ENCODE assay signal across 19 mouse cellular contexts in genomic region chr1:163356167-163356566, GRCm38 (mm10). TPM values are rescaled to one million over a fixed set of nuclear protein-coding genes. Genes with fewer than 3 reads are reported as not detected.
A peak's percentile ranks its signal among the peaks of the same experiment; 100 is the strongest.
DNase-seq lines count a peak whose midpoint lies in the region; ATAC-seq and TF ChIP-seq lines count a peak whose summit lies in the region.
"Had no signal": no experiment of that assay in that cellular context is flagged by ENCODE, and none has a peak within 500 bp of the region (broad histone marks: within the 10 kb centered on the region; RNA-seq: fewer than 3 reads in every experiment).

No protein-coding gene starts in this region.

- H3K27ac ChIP-seq in embryonic facial prominence, embryonic 13.5 days, result peak overlapping the region; percentile 70; the same call in 1 of the 2 replicates
- H3K27ac ChIP-seq in limb, embryonic 10.5 days, result peak overlapping the region; percentile 80
- H3K27ac ChIP-seq in limb, embryonic 14.5 days (replicated peaks; ENCODE audit: low read depth, low read length), result no peak overlapping the region
- H3K27ac ChIP-seq in layer of hippocampus, adult 2 months, result no peak overlapping the region
- H3K27ac ChIP-seq: forebrain, embryonic 15.5 days; heart, embryonic 10.5 days; hindbrain, embryonic 12.5 days; hindbrain, postnatal 0 days had no signal

- peak; percentile 44 for DNase-seq in adipocyte (ENCODE audit: low spot score)
- no peak for DNase-seq in limb, embryonic 10.5 days (ENCODE audit: low spot score)
- peak; percentile 35 for DNase-seq in limb, embryonic 14.5 days (ENCODE audit: low spot score)
- DNase-seq in gastrocnemius, postnatal 10 days, result no peak
- no peak for DNase-seq in thymus, postnatal 14 days
- no peak for DNase-seq in layer of hippocampus, postnatal 36 days
- DNase-seq in layer of hippocampus, adult 2 months (ENCODE audit: low spot score in 2 of 2), result no peak
- DNase-seq: adrenal gland, postnatal 10 days; cerebellum, adult 11 months; cerebellum, adult 9-10 months; cerebellum, postnatal 25 days; heart, adult 18-20 months; heart, postnatal 10 days; heart, postnatal 4 days had no signal

- no peak overlapping the region for H3K4me3 ChIP-seq in embryonic facial prominence, embryonic 13.5 days
- H3K4me3 ChIP-seq in limb, embryonic 10.5 days, result no peak overlapping the region
- H3K4me3 ChIP-seq in limb, embryonic 14.5 days (replicated peaks; ENCODE audit: low read length), result no peak overlapping the region
- no peak overlapping the region for H3K4me3 ChIP-seq in layer of hippocampus, adult 2 months
- H3K4me3 ChIP-seq: forebrain, embryonic 15.5 days; heart, embryonic 10.5 days; hindbrain, embryonic 12.5 days had no signal

- H3K4me2 ChIP-seq in embryonic facial prominence, embryonic 13.5 days, result peak overlapping the region; percentile 7
- no peak overlapping the region for H3K4me2 ChIP-seq in limb, embryonic 14.5 days (replicated peaks; ENCODE audit: low read depth, low read length, severe bottlenecking)
- H3K4me2 ChIP-seq: forebrain, embryonic 15.5 days; hindbrain, embryonic 12.5 days had no signal

- no peaks in the 10 kb centered on the region for H3K9me3 ChIP-seq in embryonic facial prominence, embryonic 13.5 days
- no peaks in the 10 kb centered on the region for H3K9me3 ChIP-seq in limb, embryonic 10.5 days (replicated peaks)
- H3K9me3 ChIP-seq in limb, embryonic 14.5 days (ENCODE audit: control insufficient read depth, low read length), result no peaks in the 10 kb centered on the region
- H3K9me3 ChIP-seq: forebrain, embryonic 15.5 days; heart, embryonic 10.5 days; hindbrain, embryonic 12.5 days had no signal

- peaks cover 26% of the 10 kb centered on the region for H3K4me1 ChIP-seq in embryonic facial prominence, embryonic 13.5 days
- peaks cover 67% of the 10 kb centered on the region for H3K4me1 ChIP-seq in limb, embryonic 10.5 days
- H3K4me1 ChIP-seq in limb, embryonic 14.5 days (ENCODE audit: control insufficient read depth, insufficient read depth, low read length), result peaks cover 27% of the 10 kb centered on the region
- H3K4me1 ChIP-seq: hindbrain, embryonic 12.5 days had no signal

- no peak for TF ChIP-seq CTCF in layer of hippocampus, adult 2 months (conservative IDR thresholded peaks at IDR 0.05)

- TF ChIP-seq POLR2A in limb, embryonic 14.5 days (IDR thresholded peaks at IDR 0.05; ENCODE audit: borderline replicate concordance, extremely low read depth, insufficient read depth, insufficient read length), result no peak

- 14% methylated on average over 4 of the region's 4 CpGs for WGBS in embryonic facial prominence, embryonic 13.5 days
- 25% methylated on average over 4 of the region's 4 CpGs for WGBS in limb, embryonic 10.5 days
- 21% methylated on average over 4 of the region's 4 CpGs for WGBS in limb, embryonic 14.5 days

- H3K36me3 ChIP-seq in embryonic facial prominence, embryonic 13.5 days, result no peaks in the 10 kb centered on the region
- H3K36me3 ChIP-seq in limb, embryonic 10.5 days, result no peaks in the 10 kb centered on the region
- no peaks in the 10 kb centered on the region for H3K36me3 ChIP-seq in limb, embryonic 14.5 days (ENCODE audit: control insufficient read depth, insufficient read depth, low read length)
- H3K36me3 ChIP-seq: forebrain, embryonic 15.5 days; heart, embryonic 10.5 days; hindbrain, embryonic 12.5 days had no signal

- no peak overlapping the region for H3K9ac ChIP-seq in embryonic facial prominence, embryonic 13.5 days
- H3K9ac ChIP-seq in limb, embryonic 14.5 days (ENCODE audit: low read depth, low read length, severe bottlenecking), result no peak overlapping the region
- H3K9ac ChIP-seq: forebrain, embryonic 15.5 days; hindbrain, embryonic 12.5 days had no signal

- H3K27me3 ChIP-seq in embryonic facial prominence, embryonic 13.5 days, result no peaks in the 10 kb centered on the region
- H3K27me3 ChIP-seq in limb, embryonic 10.5 days (ENCODE audit: low read depth, poor library complexity, severe bottlenecking), result no peaks in the 10 kb centered on the region
- H3K27me3 ChIP-seq in limb, embryonic 14.5 days (ENCODE audit: control insufficient read depth, insufficient read depth, low read length), result no peaks in the 10 kb centered on the region
- H3K27me3 ChIP-seq: forebrain, embryonic 15.5 days; hindbrain, embryonic 12.5 days had no signal

- ATAC-seq in embryonic facial prominence, embryonic 13.5 days (ENCODE audit: insufficient number of reproducible peaks, insufficient read depth, low FRiP score, low TSS enrichment, low read depth), result no peak
- ATAC-seq in limb, embryonic 14.5 days (ENCODE audit: low FRiP score, low read depth), result no peak
- ATAC-seq: forebrain, embryonic 15.5 days; hindbrain, postnatal 0 days had no signal

RNA-seq across cellular contexts. Expression of gene Prrx1, which starts 42.7 kb away (rescaled TPM):
- polyA plus RNA-seq in embryonic facial prominence, embryonic 13.5 days (2015; fragmentation: Nextera tagmentation; extraction: Ambion mirVana), result 171 and 190 TPM in 2 replicates
- 169 and 219 TPM in 2 replicates for polyA plus RNA-seq in limb, embryonic 10.5 days (2016; fragmentation: Nextera tagmentation; extraction: Ambion mirVana)
- polyA plus RNA-seq in limb, embryonic 14.5 days (2012; rRNA removed), result 122 and 123 TPM in 2 replicates
- polyA plus RNA-seq in limb, embryonic 14.5 days (2014; fragmentation: Nextera tagmentation; extraction: Ambion mirVana), result 114 and 134 TPM in 2 replicates
- 10 to 100 TPM; 65.9 to 84.0 TPM for total RNA-seq in gastrocnemius, postnatal 10 days (2021)
- 1 to 10 TPM; 5.5 to 5.7 TPM for total RNA-seq in layer of hippocampus, postnatal 36 days (2021)
- 1 to 10 TPM; 4.6 to 5.9 TPM for total RNA-seq in layer of hippocampus, adult 2 months (2021)

RNA-seq across cellular contexts. Expression of gene Gorab, which starts 47.3 kb away (rescaled TPM):
- 40.3 and 41.9 TPM in 2 replicates for polyA plus RNA-seq in embryonic facial prominence, embryonic 13.5 days (2015; fragmentation: Nextera tagmentation; extraction: Ambion mirVana)
- 26.3 and 34.3 TPM in 2 replicates for polyA plus RNA-seq in limb, embryonic 10.5 days (2016; fragmentation: Nextera tagmentation; extraction: Ambion mirVana)
- polyA plus RNA-seq in limb, embryonic 14.5 days (2012; rRNA removed), result 16.7 and 19.6 TPM in 2 replicates
- 28.3 and 29.1 TPM in 2 replicates for polyA plus RNA-seq in limb, embryonic 14.5 days (2014; fragmentation: Nextera tagmentation; extraction: Ambion mirVana)
- total RNA-seq in gastrocnemius, postnatal 10 days (2021), result 1 to 10 TPM; 5.5 to 6.2 TPM
- total RNA-seq in layer of hippocampus, postnatal 36 days (2021), result 10 to 100 TPM; 11.7 to 12.8 TPM
- 10 to 100 TPM; 13.4 to 14.5 TPM for total RNA-seq in layer of hippocampus, adult 2 months (2021)

Comparison
In these comparisons a context has a peak if more than half of its experiments do, and no peak if none do; other contexts are left out.
1. DNase-seq: peak in adipocyte (single experiment) and limb, embryonic 14.5 days (single experiment); none in limb, embryonic 10.5 days (single experiment), gastrocnemius, postnatal 10 days (single experiment), thymus, postnatal 14 days (single experiment), layer of hippocampus, postnatal 36 days (0 of 2) and layer of hippocampus, adult 2 months (0 of 2).
2. H3K27ac ChIP-seq: peak in embryonic facial prominence, embryonic 13.5 days (single experiment) and limb, embryonic 10.5 days (single experiment); none in limb, embryonic 14.5 days (single experiment) and layer of hippocampus, adult 2 months (single experiment).
3. RNA of gene Prrx1, which starts 42.7 kb away (total RNA-seq): 65.9 to 84.0 TPM in gastrocnemius, postnatal 10 days; 4.6 to 5.9 TPM in layer of hippocampus, adult 2 months and 5.5 to 5.7 TPM in layer of hippocampus, postnatal 36 days; every median in the first group is over 4 times any median in the second.